Mouse (Mus musculus) lung, adult 2 months (tissue): Measurements from ENCODE around the gene Dhfr.

Experiments used
- CTCF ChIP-seq: fragments of 200-500 bp; IDR thresholded peaks from 2 replicates; pipeline ENCODE4 v1.5.1; 2011; ENCODE audit warnings: mild to moderate bottlenecking, low read length, control low read depth; ENCODE audit not compliant: insufficient read depth
- POLR2A ChIP-seq: fragments of 200-500 bp; IDR thresholded peaks from 2 replicates; pipeline ENCODE4 v1.6.1; 2011; ENCODE audit warnings: low read depth, mild to moderate bottlenecking, control low read depth, low read length, borderline replicate concordance; ENCODE audit errors: extremely low read depth

GRCm38 (mm10) chr13:92346338-92346737 lies 8.2 kb upstream of the Dhfr start:
- TF ChIP-seq CTCF (no peak), POLR2A (no peak)
